Mouse (Mus musculus) ovary, adult 18-20 months (tissue): ENCODE results near the gene Dlgap4.
"Not testable (repeated sequence)": the region's sequence is repeated elsewhere in the genome, so short reads cannot be mapped to it uniquely, and the experiment has no call there.

Experiments used
- DNase-seq: peaks from one replicate; pipeline ENCODE4 v3.0.0; 2022; ENCODE audit warnings: low spot score, mixed read lengths

Gene Dlgap4

GRCm38 (mm10) chr2:156775455-156776435 lies 162.2 kb downstream of the Dlgap4 start:
- no peak for DNase-seq

DNA sequence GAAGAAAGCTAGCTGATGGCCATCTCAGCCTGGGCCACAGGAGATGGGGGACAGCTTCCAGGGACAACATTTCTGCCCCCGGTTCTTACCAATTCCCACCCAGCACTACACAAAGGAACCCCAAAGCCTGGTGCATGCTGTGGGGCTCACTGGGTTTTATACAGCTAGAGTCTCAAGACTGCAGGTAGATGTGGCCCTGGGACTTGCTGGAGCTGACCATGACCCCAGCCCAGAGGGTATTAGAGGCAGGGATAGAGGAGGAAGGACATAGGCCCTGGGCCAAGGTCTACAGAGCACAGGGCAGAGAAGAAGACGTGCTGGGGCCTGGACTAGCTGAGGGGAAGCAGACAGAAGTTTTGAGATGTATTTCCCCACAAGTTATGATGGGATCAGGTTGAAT lies 163.4 kb downstream of the Dlgap4 start:
- DNase-seq: no peak

DNA sequence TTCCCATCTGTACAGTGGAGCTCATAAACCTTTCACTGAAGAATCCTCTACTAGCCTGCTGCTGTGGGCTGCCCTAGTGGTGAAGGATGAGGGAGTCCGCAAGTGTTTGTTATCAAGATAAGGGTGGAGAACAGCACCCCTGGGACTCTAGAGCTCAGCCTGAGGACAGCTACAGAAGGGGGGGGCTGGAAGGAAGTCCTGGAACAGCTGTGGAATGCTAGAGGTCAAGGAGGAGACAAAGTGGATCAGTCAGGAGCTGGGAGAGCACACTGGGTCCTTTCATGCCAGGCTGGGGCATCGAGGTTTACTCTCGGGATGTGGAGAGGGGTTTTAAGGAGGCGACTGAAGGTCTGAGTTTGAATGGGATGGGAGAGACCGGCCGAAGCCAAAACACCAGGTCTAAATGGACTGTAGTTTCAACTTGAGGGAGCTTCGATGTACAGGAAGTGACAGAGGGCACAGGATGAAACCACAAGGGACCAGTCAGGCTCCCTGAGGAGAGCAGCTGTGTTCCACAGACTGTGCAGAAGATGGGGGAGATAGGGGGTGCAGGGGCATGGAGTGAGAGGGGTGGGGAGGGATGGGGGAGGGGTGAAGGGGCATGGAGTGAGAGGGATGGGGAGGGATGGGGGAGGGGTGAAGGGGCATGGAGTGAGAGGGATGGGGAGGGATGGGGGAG lies 164.0 kb downstream of the Dlgap4 start:
- no peak for DNase-seq

GRCm38 (mm10) chr2:156778571-156778970 lies 165.1 kb downstream of the Dlgap4 start:
- DNase-seq: no peak

DNA sequence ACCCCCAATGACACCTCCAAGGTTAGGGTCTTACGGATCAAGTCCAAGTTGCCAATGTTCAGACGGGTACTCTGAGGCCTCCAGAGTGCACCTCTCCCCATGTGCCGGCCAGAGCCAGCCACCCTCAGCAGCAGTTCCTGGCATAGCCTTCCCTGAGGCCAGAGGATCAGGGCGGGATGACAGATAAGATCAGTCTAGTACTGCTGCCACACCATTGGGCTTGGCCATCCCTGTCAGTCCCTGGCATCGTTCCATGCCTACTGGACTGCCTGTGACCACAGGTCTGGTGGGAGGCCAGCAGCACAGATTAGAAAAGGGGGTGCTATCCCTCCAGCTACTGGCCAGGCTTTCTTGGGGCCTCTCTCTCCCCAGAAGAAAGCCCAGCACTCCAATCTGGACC lies 165.5 kb downstream of the Dlgap4 start:
- peak; percentile 64 for DNase-seq

- no peak for DNase-seq
These were observed 166.0 kb downstream of the Dlgap4 start for GRCm38 (mm10) chr2:156779488-156779887.

GRCm38 (mm10) chr2:156780129-156780528 lies 166.6 kb downstream of the Dlgap4 start:
- DNase-seq: no peak

GRCm38 (mm10) chr2:156780752-156781151 lies 167.2 kb downstream of the Dlgap4 start:
- DNase-seq: no peak

DNA sequence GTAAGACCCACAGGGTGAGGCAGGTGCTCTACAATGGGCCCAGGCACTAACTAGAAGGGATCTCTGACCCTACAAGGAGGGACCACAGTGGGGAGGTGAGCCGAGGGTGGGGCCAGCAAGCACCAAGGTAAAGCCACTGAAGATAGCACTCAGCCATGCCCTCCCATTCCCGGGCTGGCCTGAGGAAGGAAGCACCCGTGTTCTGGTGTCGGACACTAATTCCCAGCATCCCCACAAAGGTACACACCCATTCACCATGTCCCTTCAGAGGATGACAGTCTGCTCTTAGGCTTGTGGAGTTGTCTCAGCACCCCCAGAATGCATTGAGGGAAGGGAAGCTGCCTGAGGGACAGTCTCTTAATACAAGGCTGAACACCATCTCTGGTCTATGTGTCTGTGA lies 167.8 kb downstream of the Dlgap4 start:
- no peak for DNase-seq

GRCm38 (mm10) chr2:156781836-156782480 lies 168.5 kb downstream of the Dlgap4 start:
- no peak for DNase-seq

- DNase-seq: no peak
These were observed 169.2 kb downstream of the Dlgap4 start for GRCm38 (mm10) chr2:156782481-156783348.

DNA sequence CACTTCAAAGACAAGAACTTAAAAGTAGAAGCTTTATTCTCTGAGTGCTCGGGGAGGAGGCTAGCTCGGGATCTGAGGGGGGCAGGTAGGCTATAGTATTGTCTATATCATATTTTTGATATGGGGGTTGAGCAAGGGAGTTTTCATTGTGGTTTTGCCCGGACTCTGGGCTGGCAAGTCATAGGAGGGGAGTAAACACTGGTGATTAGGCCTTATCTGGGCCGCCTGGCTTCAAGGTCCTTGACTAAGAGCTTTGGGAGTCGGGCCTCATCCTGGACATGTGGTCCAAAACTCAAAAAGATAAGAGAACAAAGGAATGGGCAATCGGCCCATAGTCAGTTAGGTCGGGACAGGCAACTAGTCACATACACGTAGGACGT lies 169.8 kb downstream of the Dlgap4 start:
- DNase-seq: peak; percentile 86

- no peak for DNase-seq
These were observed 170.6 kb downstream of the Dlgap4 start for GRCm38 (mm10) chr2:156784016-156784585.

- DNase-seq: no peak
These were observed 171.4 kb downstream of the Dlgap4 start for GRCm38 (mm10) chr2:156784891-156785290.

GRCm38 (mm10) chr2:156786369-156786768 lies 172.9 kb downstream of the Dlgap4 start:
- DNase-seq: not testable (repeated sequence)

GRCm38 (mm10) chr2:156787090-156787775 lies 173.7 kb downstream of the Dlgap4 start:
- no peak for DNase-seq

DNA sequence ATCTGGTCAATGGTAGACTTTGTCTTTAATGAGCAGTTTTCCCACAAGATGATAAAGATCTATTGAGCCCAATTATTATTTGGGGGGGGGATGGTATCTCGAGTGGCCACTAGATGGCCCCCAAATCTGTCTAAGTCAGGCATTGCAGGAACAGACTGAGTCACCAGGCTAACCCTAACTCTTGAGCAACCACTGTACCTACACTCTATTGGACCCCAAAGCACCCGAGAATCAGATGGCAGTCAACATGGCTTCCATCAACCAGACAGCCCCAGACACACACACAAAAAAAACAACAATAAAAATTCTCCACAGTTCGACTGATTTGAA lies 174.2 kb downstream of the Dlgap4 start:
- DNase-seq: no peak

DNA sequence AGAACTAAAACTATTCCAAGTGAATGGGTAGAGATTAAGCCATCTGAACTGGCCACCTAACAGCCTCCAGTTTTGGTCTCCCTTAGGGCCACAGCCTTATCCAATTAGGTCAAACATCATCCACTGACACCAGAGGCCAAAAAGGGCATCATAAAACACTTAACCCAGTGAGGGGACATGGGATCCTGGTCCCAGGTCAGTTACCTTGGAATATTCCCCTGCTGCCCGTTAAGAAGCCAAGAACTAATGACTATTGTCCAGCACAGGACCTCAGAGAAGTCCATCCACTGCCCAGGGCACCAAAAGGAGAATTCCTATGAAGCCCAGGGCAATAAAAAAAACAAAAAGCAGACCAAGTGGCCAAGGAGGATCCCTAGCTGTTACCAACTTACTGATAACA lies 175.3 kb downstream of the Dlgap4 start:
- DNase-seq: no peak

DNA sequence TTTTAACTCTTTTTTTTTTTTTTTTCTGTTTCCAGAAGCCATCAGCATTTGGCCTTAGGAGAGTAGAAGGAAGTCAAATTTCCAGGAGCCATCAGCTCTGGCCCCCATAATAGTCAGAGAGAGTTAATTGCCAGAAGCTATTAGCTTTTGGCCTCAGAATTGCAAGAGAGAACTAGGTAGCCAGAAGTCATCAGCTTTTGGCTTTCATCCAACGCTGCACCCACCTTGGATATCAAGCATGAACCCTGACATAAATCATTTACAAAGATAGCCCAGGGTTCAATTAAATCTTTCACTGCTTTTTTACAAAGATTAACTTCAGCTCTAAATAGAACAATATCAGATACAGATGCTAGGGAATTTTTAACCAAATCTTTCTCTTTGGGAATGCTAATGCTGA lies 185.0 kb downstream of the Dlgap4 start:
- no peak for DNase-seq

DNA sequence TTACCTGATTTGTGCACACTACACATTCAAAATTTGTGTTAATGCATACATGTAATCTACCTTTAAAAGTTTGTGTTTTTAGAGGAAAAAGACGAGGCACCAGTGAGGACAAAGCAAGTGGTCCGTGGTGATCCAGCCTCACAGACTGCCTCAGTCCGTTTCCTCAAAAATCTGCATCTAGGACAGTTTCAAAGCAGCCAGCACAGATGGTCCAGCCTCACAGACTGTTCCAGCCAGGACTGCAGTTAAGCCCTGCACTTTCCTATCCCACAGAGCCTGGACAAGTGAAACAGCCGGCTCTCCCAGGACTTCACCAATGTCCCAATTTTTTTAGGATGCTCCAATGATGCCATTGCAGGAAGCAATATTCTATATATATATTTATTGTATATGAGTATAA lies 187.5 kb downstream of the Dlgap4 start:
- no peak for DNase-seq

- not testable (repeated sequence) for DNase-seq
These were observed 188.6 kb downstream of the Dlgap4 start for GRCm38 (mm10) chr2:156802116-156802515.
